Mouse (Mus musculus): ENCODE data around the gene Pfn2.

- TF ChIP-seq CTCF (IDR thresholded peaks at IDR 0.05; ENCODE audit: low read depth) = no peak
- no peak for TF ChIP-seq EP300 (IDR thresholded peaks at IDR 0.05; ENCODE audit: low read depth)
Measured at GRCm38 (mm10) chr3:57882945-57883344, 35.1 kb upstream of the Pfn2 start.
